Mouse (Mus musculus) myocyte (in vitro differentiated cells): ENCODE results near the gene Mov10.

Experiments used
- MYOD1 ChIP-seq, 3 experiments: IDR thresholded peaks; one replicate each; pipeline ENCODE4 v1.6.1; 2011; ENCODE audit warnings: control low read depth in 2 of 3, low read depth in 2 of 3, mild to moderate bottlenecking in 2 of 3, moderate library complexity in 1 of 3; ENCODE audit not compliant: insufficient read length in 2 of 3, control insufficient read depth in 1 of 3
- POLR2A ChIP-seq: IDR thresholded peaks from one replicate; pipeline ENCODE4 v1.6.1; 2011; ENCODE audit warnings: low read depth, mild to moderate bottlenecking, control low read depth, moderate library complexity; ENCODE audit not compliant: insufficient read length
- TCF12 ChIP-seq: IDR thresholded peaks from one replicate; pipeline ENCODE4 v1.6.1; 2011; ENCODE audit warnings: mild to moderate bottlenecking, control low read depth; ENCODE audit not compliant: poor library complexity, insufficient read depth, severe bottlenecking
- USF1 ChIP-seq: IDR thresholded peaks from one replicate; pipeline ENCODE4 v1.6.1; 2011; ENCODE audit warnings: low read depth, mild to moderate bottlenecking, control low read depth, moderate library complexity

GRCm38 (mm10) chr3:104789312-104789605 is 29.1 kb downstream of the Mov10 start:
- TF ChIP-seq POLR2A, result no peak
- no peak for TF ChIP-seq TCF12
- TF ChIP-seq MYOD1 (IDR thresholded peaks at IDR 0.05; ENCODE audit: control insufficient read depth in 1 of 3, insufficient read length in 2 of 3, low read depth in 2 of 3), result no peak
- no peak for TF ChIP-seq USF1
